Mouse (Mus musculus) CH12.LX (cell line): ENCODE results near the gene Gnb1l. TPM values are rescaled to one million over a fixed set of nuclear protein-coding genes. Genes with fewer than 3 reads are reported as not detected.

Source experiments
- DNase-seq: peaks from one replicate; pipeline ENCODE4 v3.0.0-alpha.2; 2013; ENCODE audit errors: extremely low read depth
- H3K27ac ChIP-seq: 2 replicates; pipeline ENCODE4 v1.5.1; 2012; ENCODE audit warnings: low read depth, mild to moderate bottlenecking, control low read depth, moderate library complexity; ENCODE audit not compliant: insufficient read depth
- H3K27me3 ChIP-seq: replicated peaks from 2 replicates; pipeline ENCODE3; 2012; ENCODE audit warnings: inconsistent platforms
- H3K36me3 ChIP-seq, 2 experiments: replicated peaks in 1 of 2; 2 replicates each; pipeline versions ENCODE3 to v1.6.1; 2012; ENCODE audit warnings: inconsistent platforms in 1 of 2, low read length in 1 of 2, mild to moderate bottlenecking in 1 of 2, mixed read lengths in 1 of 2, moderate library complexity in 1 of 2; ENCODE audit not compliant: control insufficient read depth in 1 of 2, insufficient read depth in 1 of 2
- H3K4me1 ChIP-seq, 2 experiments: 2 replicates each; pipeline ENCODE4 v1.6.1; 2012; ENCODE audit warnings: inconsistent platforms in 1 of 2, moderate library complexity in 1 of 2; ENCODE audit not compliant: insufficient read depth in 2 of 2, control insufficient read depth in 1 of 2
- H3K4me2 ChIP-seq: 2 replicates; pipeline ENCODE4 v1.6.1; 2012; ENCODE audit warnings: low read depth, mild to moderate bottlenecking, control low read depth; ENCODE audit not compliant: poor library complexity, insufficient read depth, severe bottlenecking
- H3K4me3 ChIP-seq, 3 experiments: fragments of 150-350 bp in 1 of 3; sonication (generic) in 1 of 3; replicated peaks in 1 of 3; 2 replicates each; pipeline versions ENCODE3 to v1.5.1; 2011 to 2012; ENCODE audit warnings: low read depth in 2 of 3, low read length in 2 of 3, mild to moderate bottlenecking in 2 of 3, moderate library complexity in 2 of 3, control low read depth in 1 of 3, improper control_type of control experiment in 1 of 3, inconsistent platforms in 1 of 3, mixed read lengths in 1 of 3; ENCODE audit not compliant: poor library complexity in 1 of 3
- H3K79me2 ChIP-seq: replicated peaks from 2 replicates; pipeline ENCODE4 v1.6.1; 2012; ENCODE audit warnings: mild to moderate bottlenecking, moderate library complexity; ENCODE audit not compliant: control insufficient read depth, poor library complexity, insufficient read depth, severe bottlenecking; ENCODE audit errors: extremely low read depth
- H3K9ac ChIP-seq: 2 replicates; pipeline ENCODE4 v1.6.1; 2012; ENCODE audit warnings: low read depth, mild to moderate bottlenecking, control low read depth, moderate library complexity; ENCODE audit not compliant: insufficient read depth
- H3K9me3 ChIP-seq: replicated peaks from 2 replicates; pipeline ENCODE3; 2012; ENCODE audit warnings: low read length, inconsistent platforms, mixed read lengths
- CHD2 ChIP-seq: IDR thresholded peaks from 2 replicates; pipeline ENCODE4 v1.6.1; 2011; ENCODE audit warnings: low read length, improper control_type of control experiment
- CTCF ChIP-seq, 2 experiments: IDR thresholded peaks in 1 of 2; conservative IDR thresholded peaks in 1 of 2; 2 replicates each; pipeline ENCODE4 v1.5.1; 2011 to 2012; ENCODE audit warnings: low read depth in 2 of 2, low read length in 2 of 2, improper control_type of control experiment in 1 of 2, inconsistent platforms in 1 of 2, mild to moderate bottlenecking in 1 of 2, moderate library complexity in 1 of 2
- E2F4 ChIP-seq: IDR thresholded peaks from 2 replicates; pipeline ENCODE4 v1.6.1; 2011; ENCODE audit warnings: low read depth, low read length, improper control_type of control experiment; ENCODE audit not compliant: insufficient replicate concordance
- ETS1 ChIP-seq: conservative IDR thresholded peaks from 2 replicates; pipeline ENCODE4 v1.6.1; 2012; ENCODE audit warnings: low read depth, mild to moderate bottlenecking, inconsistent platforms, low read length, improper control_type of control experiment, moderate library complexity
- GABPA ChIP-seq: IDR thresholded peaks from 2 replicates; pipeline ENCODE4 v1.6.1; 2012; ENCODE audit warnings: low read depth, low read length, improper control_type of control experiment, inconsistent platforms; ENCODE audit not compliant: insufficient replicate concordance
- IRF4 ChIP-seq: IDR thresholded peaks from 2 replicates; pipeline ENCODE4 v1.6.1; 2014; ENCODE audit warnings: low read depth, mild to moderate bottlenecking, inconsistent platforms, low read length, improper control_type of control experiment
- JUND ChIP-seq: conservative IDR thresholded peaks from 2 replicates; pipeline ENCODE4 v1.6.1; 2011; ENCODE audit warnings: low read depth, low read length, improper control_type of control experiment
- KAT2A ChIP-seq: IDR thresholded peaks from 2 replicates; pipeline ENCODE4 v1.6.1; 2012; ENCODE audit warnings: low read length, improper control_type of control experiment, inconsistent platforms; ENCODE audit not compliant: insufficient replicate concordance
- MAFK ChIP-seq: IDR thresholded peaks from 2 replicates; pipeline ENCODE4 v1.6.1; 2011; ENCODE audit warnings: low read length, improper control_type of control experiment; ENCODE audit not compliant: insufficient replicate concordance
- MEF2A ChIP-seq: IDR thresholded peaks from 2 replicates; pipeline ENCODE4 v1.6.1; 2014; ENCODE audit warnings: low read depth, mild to moderate bottlenecking, inconsistent platforms, low read length, improper control_type of control experiment, borderline replicate concordance
- MXI1 ChIP-seq: IDR thresholded peaks from 2 replicates; pipeline ENCODE4 v1.6.1; 2011; ENCODE audit warnings: mild to moderate bottlenecking, low read depth, low read length, improper control_type of control experiment
- NELFE ChIP-seq: IDR thresholded peaks from 2 replicates; pipeline ENCODE4 v1.6.1; 2011; ENCODE audit warnings: low read depth, low read length, improper control_type of control experiment
- NRF1 ChIP-seq: IDR thresholded peaks from 2 replicates; pipeline ENCODE4 v1.6.1; 2014; ENCODE audit warnings: low read depth, mild to moderate bottlenecking, inconsistent platforms, low read length, improper control_type of control experiment, moderate library complexity
- PAX5 ChIP-seq: IDR thresholded peaks from 2 replicates; pipeline ENCODE4 v1.6.1; 2012; ENCODE audit warnings: low read length, inconsistent platforms, mixed read lengths
- POLR2AphosphoS2 ChIP-seq: IDR thresholded peaks from 2 replicates; pipeline ENCODE4 v1.6.1; 2011; ENCODE audit warnings: low read depth, low read length, improper control_type of control experiment
- RAD21 ChIP-seq: IDR thresholded peaks from 2 replicates; pipeline ENCODE4 v1.6.1; 2011; ENCODE audit warnings: low read depth, mild to moderate bottlenecking, low read length, improper control_type of control experiment, moderate library complexity
- TCF12 ChIP-seq: IDR thresholded peaks from 2 replicates; pipeline ENCODE4 v1.6.1; 2014; ENCODE audit warnings: low read depth, mild to moderate bottlenecking, inconsistent platforms, low read length, improper control_type of control experiment
- UBTF ChIP-seq: IDR thresholded peaks from 2 replicates; pipeline ENCODE4 v1.6.1; 2012; ENCODE audit warnings: low read depth, mild to moderate bottlenecking, inconsistent platforms, low read length, improper control_type of control experiment, moderate library complexity
- USF1 ChIP-seq: IDR thresholded peaks from 2 replicates; pipeline ENCODE4 v1.6.1; 2014; ENCODE audit warnings: low read depth, mild to moderate bottlenecking, inconsistent platforms, low read length, improper control_type of control experiment
- USF2 ChIP-seq: conservative IDR thresholded peaks from 2 replicates; pipeline ENCODE4 v1.6.1; 2011; ENCODE audit warnings: low read depth, low read length, improper control_type of control experiment
- ZC3H11A ChIP-seq: IDR thresholded peaks from 2 replicates; pipeline ENCODE4 v1.6.1; 2012; ENCODE audit warnings: low read depth, mild to moderate bottlenecking, inconsistent platforms, low read length, improper control_type of control experiment
- dilution Hi-C: fragments of 300-500 bp; cut with MboI; formaldehyde crosslinking; loops from 2 replicates; pipeline ENCODE4 v1.14.3; 2020; ENCODE audit warnings: low sequenced_read_pairs; ENCODE audit not compliant: extremely low pct_unique_long_range_greater_than_20kb, extremely low pct_ligation_motif_present
- in situ Hi-C: fragments of 300-500 bp; cut with MboI; formaldehyde crosslinking; loops from 3 replicates; pipeline ENCODE4 v1.14.3; 2019; ENCODE audit warnings: low sequenced_read_pairs, low pct_ligation_motif_present, low pct_unique_long_range_greater_than_20kb, mixed read lengths
- polyA plus RNA-seq: library from polyadenylated mRNA; unstranded; fragments of >175 nt; gene quantifications from 2 replicates; pipeline ENCODE4 v1.2.1, GENCODE M21; 2012; ENCODE audit warnings: low read depth; ENCODE audit not compliant: insufficient read length
- total RNA-seq, 2 experiments: library from RNA; depleted of rRNA; stranded (reverse); fragments of 300-350 nt in 1 of 2; fragments of >200 nt in 1 of 2; gene quantifications; 2 replicates each; pipeline ENCODE4 v1.2.3; 2012 to 2014

The Gnb1l gene
- total and polyA plus RNA-seq, 3 experiments: 15.9 to 25.5 (median 21.5) TPM

DNA sequence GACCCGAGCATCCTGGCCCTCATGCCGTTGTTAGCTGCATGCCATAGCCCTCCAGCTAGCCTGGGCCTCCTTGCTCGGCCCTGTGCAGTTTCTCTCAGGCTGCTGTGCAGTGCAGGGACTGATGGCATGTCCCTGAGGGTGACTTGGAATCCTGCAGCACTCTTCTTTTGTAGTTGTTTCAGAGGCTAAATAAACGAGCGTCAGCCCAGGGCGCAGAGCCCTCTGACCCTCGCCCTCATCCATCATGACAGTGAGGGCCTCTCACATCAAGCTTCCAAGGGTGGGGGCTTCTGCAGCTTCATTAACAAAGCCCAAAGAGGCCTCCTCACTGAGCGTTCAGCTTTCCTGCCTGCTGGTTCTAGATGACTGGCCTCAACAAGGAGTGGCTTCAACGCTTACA is 53.1 kb downstream of the Gnb1l start:
- TF ChIP-seq ETS1 (no peak), MAFK (no peak), GABPA (no peak), MEF2A (no peak), NRF1 (no peak), NELFE (no peak), UBTF (no peak), IRF4 (no peak), POLR2AphosphoS2 (no peak), USF1 (no peak), CTCF (conservative IDR thresholded peaks at IDR 0.05 in 1 of 2, IDR thresholded peaks at IDR 0.05 in 1 of 2; ENCODE audit: low read depth in 2 of 2, low read length in 2 of 2) (no peak), PAX5 (no peak), USF2 (no peak), CHD2 (no peak), ZC3H11A (no peak), E2F4 (no peak), MXI1 (no peak), JUND (no peak)
- H3K36me3 ChIP-seq: peaks cover 0 to 65% of the 10 kb centered on the region in 2 experiments
- no peaks in the 10 kb centered on the region for H3K9me3 ChIP-seq
- no peaks in the 10 kb centered on the region for H3K79me2 ChIP-seq
- dilution Hi-C loops: no loop called here
- H3K4me3 ChIP-seq: no peak overlapping the region
- H3K27ac ChIP-seq: no peak overlapping the region
- H3K9ac ChIP-seq: no peak overlapping the region
- H3K4me1 ChIP-seq: no peaks in the 10 kb centered on the region
- no peaks in the 10 kb centered on the region for H3K27me3 ChIP-seq
- in situ Hi-C loops: no loop called here
- DNase-seq: no peak
- H3K4me2 ChIP-seq: no peak overlapping the region

DNA sequence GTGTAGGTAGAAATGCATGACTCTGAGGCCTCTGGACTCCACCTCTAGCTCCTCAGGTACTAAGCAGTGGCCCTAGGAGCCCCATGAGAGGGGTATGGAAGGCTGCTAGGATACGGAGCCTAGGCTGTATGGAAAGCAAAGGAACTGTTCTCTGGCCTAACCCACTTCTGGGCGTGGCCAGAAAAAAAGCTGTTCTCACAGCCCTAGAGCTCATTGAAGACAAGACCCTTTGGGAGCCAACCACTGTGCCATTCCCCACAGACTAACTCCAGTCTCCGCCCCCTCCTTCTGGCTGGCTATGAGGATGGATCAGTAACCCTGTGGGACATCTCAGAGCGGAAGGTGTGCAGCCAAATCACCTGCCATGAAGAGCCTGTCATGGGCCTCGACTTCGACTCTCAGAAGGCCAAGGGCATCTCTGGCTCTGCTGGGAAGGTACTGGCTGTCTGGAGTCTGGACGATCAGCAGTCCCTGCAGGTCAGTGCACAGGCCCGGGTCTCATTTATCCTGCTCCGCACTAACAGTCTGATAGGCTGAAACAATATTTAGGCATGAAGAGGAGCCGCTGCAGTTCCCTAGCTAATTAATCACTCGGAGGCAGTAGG is 53.7 kb downstream of the Gnb1l start:
- no peak overlapping the region for H3K27ac ChIP-seq
- no peaks in the 10 kb centered on the region for H3K4me1 ChIP-seq
- H3K79me2 ChIP-seq: no peaks in the 10 kb centered on the region
- in situ Hi-C loops: no loop called here
- dilution Hi-C loops: no loop called here
- peaks cover 0 to 63% of the 10 kb centered on the region in 2 experiments for H3K36me3 ChIP-seq
- no peaks in the 10 kb centered on the region for H3K9me3 ChIP-seq
- no peaks in the 10 kb centered on the region for H3K27me3 ChIP-seq
- no peak overlapping the region for H3K9ac ChIP-seq
- DNase-seq: no peak
- TF ChIP-seq GABPA: no peak
- no peak for TF ChIP-seq MAFK
- TF ChIP-seq KAT2A: no peak
- TF ChIP-seq TCF12: no peak
- no peak for TF ChIP-seq RAD21
- TF ChIP-seq ZC3H11A: no peak
- H3K4me3 ChIP-seq: no peak overlapping the region
- no peak overlapping the region for H3K4me2 ChIP-seq
